Mouse (Mus musculus) neural tube, embryonic 14.5 days (tissue): ENCODE data around the gene Tnpo1. TPM values are rescaled to one million over a fixed set of nuclear protein-coding genes. Genes with fewer than 3 reads are reported as not detected.

Experiments
- ATAC-seq: fragments of 200-750 bp; cut with Nextera tagmentation; 2 replicates; pipeline ENCODE4 v1.8.0; 2017; ENCODE audit warnings: low read depth, mild to moderate bottlenecking, moderate TSS enrichment, moderate library complexity
- H3K27ac ChIP-seq: fragments of 300-500 bp; sonication (generic); 2 replicates; pipeline ENCODE4 v1.5.1; 2014; ENCODE audit warnings: low read depth, mild to moderate bottlenecking, control low read depth, low read length, moderate library complexity, mixed read lengths
- H3K27me3 ChIP-seq: fragments of 300-500 bp; sonication (generic); 2 replicates; pipeline ENCODE4 v1.6.1; 2014; ENCODE audit warnings: low read length; ENCODE audit not compliant: control insufficient read depth, insufficient read depth
- H3K36me3 ChIP-seq: fragments of 300-500 bp; sonication (generic); 2 replicates; pipeline ENCODE4 v1.6.1; 2014; ENCODE audit warnings: low read length, mixed read lengths; ENCODE audit not compliant: control insufficient read depth, insufficient read depth
- H3K4me1 ChIP-seq: fragments of 300-500 bp; sonication (generic); 2 replicates; pipeline ENCODE4 v1.6.1; 2014; ENCODE audit warnings: low read length; ENCODE audit not compliant: control insufficient read depth, insufficient read depth
- H3K4me2 ChIP-seq: fragments of 300-500 bp; sonication (generic); 2 replicates; pipeline ENCODE4 v1.6.1; 2014; ENCODE audit warnings: mild to moderate bottlenecking, low read depth, low read length, control low read depth
- H3K4me3 ChIP-seq: fragments of 300-500 bp; sonication (generic); 2 replicates; pipeline ENCODE4 v1.5.1; 2014; ENCODE audit warnings: low read depth, low read length, control low read depth, mixed read lengths
- H3K9ac ChIP-seq: fragments of 300-500 bp; sonication (generic); replicated peaks from 2 replicates; pipeline ENCODE4 v1.6.1; 2014; ENCODE audit warnings: low read depth, mild to moderate bottlenecking, control low read depth, low read length, mixed read lengths
- H3K9me3 ChIP-seq: fragments of 300-500 bp; sonication (generic); 2 replicates; pipeline ENCODE4 v1.6.1; 2016; ENCODE audit warnings: low read length; ENCODE audit not compliant: control insufficient read depth
- WGBS: fragments of 180-500 bp; shearing (Covaris S2); extraction: QIAGEN DNeasy Blood & Tissue Kit; methylation state at CpG from one replicate; pipeline ENCODE4 v1.1.7; 2014; 5-methylcytosine and 5-hydroxymethylcytosine counted together
- polyA plus RNA-seq: library from polyadenylated mRNA; unstranded; fragments of >200 nt; fragmentation: Nextera tagmentation; extraction: Ambion mirVana; gene quantifications from 2 replicates; pipeline ENCODE4 v1.2.1, GENCODE M21; 2014

Gene Tnpo1
- polyA plus RNA-seq, 1 experiment from 2014 or later: 63.9 TPM

GRCm38 (mm10) chr13:98919695-98920094 lies 6.5 kb downstream of the Tnpo1 start:
- H3K4me2 ChIP-seq: no peak overlapping the region
- 91% methylated on average over 8 of the region's 8 CpGs for WGBS
- H3K27ac ChIP-seq: no peak overlapping the region
- H3K4me3 ChIP-seq: no peak overlapping the region
- no peaks in the 10 kb centered on the region for H3K9me3 ChIP-seq
- H3K36me3 ChIP-seq: no peaks in the 10 kb centered on the region
- no peak overlapping the region for H3K9ac ChIP-seq
- ATAC-seq: no peak
- peaks cover 25% of the 10 kb centered on the region for H3K4me1 ChIP-seq
- H3K27me3 ChIP-seq: no peaks in the 10 kb centered on the region

GRCm38 (mm10) chr13:98917851-98918250 lies 8.3 kb downstream of the Tnpo1 start:
- Histone ChIP-seq H3K4me1 (peaks cover 35% of the 10 kb centered on the region), H3K27me3 (no peaks in the 10 kb centered on the region), H3K4me3 (no peak overlapping the region), H3K36me3 (no peaks in the 10 kb centered on the region), H3K4me2 (no peak overlapping the region), H3K27ac (no peak overlapping the region), H3K9ac (no peak overlapping the region), H3K9me3 (no peaks in the 10 kb centered on the region)
- WGBS: 92% methylated on average over 2 of the region's 2 CpGs
- no peak for ATAC-seq

DNA sequence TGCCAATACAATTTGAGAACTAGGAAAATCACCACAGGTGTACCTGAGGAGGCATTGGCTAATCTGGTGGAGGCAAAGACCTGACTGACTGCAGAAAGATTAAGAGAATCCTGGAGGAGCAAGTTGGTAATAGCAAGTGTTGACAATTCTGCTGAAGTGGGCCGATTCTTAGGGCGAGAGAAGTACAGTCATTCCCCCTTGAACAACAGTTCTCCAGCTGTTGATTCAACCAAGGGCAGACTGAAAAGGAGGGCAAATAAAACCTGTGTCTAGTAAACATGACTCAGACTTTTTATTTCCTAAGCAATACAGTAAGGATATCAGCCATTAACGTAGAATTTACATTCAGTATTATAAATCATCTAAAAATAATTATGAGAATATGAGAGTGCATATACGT lies 10.6 kb downstream of the Tnpo1 start:
- WGBS: 85% methylated on average over 4 of the region's 4 CpGs
- peaks cover 39% of the 10 kb centered on the region for H3K4me1 ChIP-seq

DNA sequence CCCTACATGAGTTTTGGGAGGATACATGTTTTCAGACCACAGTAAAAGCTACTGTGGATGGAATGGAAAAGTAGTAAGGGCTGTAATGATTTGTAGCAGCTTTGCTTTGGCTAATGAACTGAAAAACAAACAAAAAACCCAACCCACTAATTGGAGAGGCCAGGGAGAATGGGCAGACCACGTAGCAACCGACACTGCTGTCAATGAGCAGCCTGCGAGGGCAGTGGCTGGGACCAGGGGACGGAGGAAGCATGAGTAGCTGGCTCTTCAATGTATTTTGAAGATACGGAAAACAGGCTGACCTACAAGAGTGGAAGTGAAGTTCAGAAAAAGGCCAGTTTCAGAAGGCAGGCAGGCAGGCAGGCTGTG lies 11.4 kb downstream of the Tnpo1 start:
- no peaks in the 10 kb centered on the region for H3K9me3 ChIP-seq
- no peak for ATAC-seq
- no peak overlapping the region for H3K27ac ChIP-seq
- peaks cover 46% of the 10 kb centered on the region for H3K4me1 ChIP-seq
- H3K4me2 ChIP-seq: no peak overlapping the region
- 41% methylated on average over 5 of the region's 5 CpGs for WGBS
- H3K9ac ChIP-seq: no peak overlapping the region
- H3K27me3 ChIP-seq: no peaks in the 10 kb centered on the region
- no peak overlapping the region for H3K4me3 ChIP-seq
- H3K36me3 ChIP-seq: no peaks in the 10 kb centered on the region

More for the DNA sequence above, 10.6 kb downstream of the Tnpo1 start:
- Histone ChIP-seq H3K4me3 (no peak overlapping the region), H3K9ac (no peak overlapping the region), H3K27ac (no peak overlapping the region), H3K36me3 (no peaks in the 10 kb centered on the region), H3K9me3 (no peaks in the 10 kb centered on the region), H3K4me2 (no peak overlapping the region), H3K27me3 (no peaks in the 10 kb centered on the region)
- no peak for ATAC-seq

DNA sequence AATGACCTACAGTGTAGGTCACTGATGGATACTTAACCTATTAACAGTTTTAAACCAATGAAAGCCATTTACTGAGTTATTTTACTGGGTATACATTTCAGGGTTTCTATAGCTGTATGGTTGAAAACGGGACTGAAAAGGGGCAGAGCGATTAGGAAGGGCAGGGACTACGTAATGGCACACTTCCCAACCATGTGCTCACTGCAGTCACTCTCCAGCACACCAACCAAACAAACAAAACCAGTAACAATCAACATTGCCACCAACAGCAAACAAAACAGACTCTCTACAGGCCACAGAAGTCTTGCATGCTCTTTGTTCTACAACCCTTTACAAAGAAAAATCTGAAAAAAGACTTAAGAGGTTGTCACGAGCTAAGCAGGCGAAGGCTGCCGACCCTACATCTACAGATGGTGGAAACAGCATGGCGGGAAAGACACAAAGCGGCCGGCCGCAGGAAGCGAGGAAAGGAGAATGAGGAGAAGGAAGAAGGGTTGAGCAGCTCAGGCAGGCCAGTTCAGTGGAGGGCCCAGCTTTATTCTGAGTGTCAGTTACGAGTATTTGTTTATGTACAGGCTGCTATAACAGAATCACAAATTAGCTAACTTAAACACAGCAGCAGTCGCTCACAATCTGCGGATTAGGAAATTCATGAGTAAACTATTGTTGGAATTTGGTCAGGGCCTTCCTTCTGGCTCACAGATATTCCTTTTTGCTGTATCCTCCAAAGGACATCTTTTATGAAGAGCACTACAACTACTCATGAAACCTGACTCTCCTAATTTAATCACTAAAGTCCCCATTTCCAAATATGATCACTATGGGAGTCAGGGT lies 12.0 kb downstream of the Tnpo1 start:
- Histone ChIP-seq H3K4me2 (no peak overlapping the region), H3K27ac (peak overlapping the region; percentile 17; the same call in 1 of the 2 replicates), H3K27me3 (no peaks in the 10 kb centered on the region), H3K9ac (no peak overlapping the region), H3K36me3 (no peaks in the 10 kb centered on the region), H3K9me3 (no peaks in the 10 kb centered on the region), H3K4me1 (peaks cover 49% of the 10 kb centered on the region), H3K4me3 (no peak overlapping the region)
- no peak for ATAC-seq
- 58% methylated on average over 14 of the region's 14 CpGs for WGBS

- Histone ChIP-seq H3K4me2 (no peak overlapping the region), H3K4me1 (peaks cover 49% of the 10 kb centered on the region), H3K9me3 (no peaks in the 10 kb centered on the region), H3K36me3 (no peaks in the 10 kb centered on the region), H3K4me3 (no peak overlapping the region), H3K27me3 (no peaks in the 10 kb centered on the region), H3K9ac (no peak overlapping the region), H3K27ac (no peak overlapping the region)
- 17% methylated on average over 7 of the region's 7 CpGs for WGBS
- 0 out of 2 replicates have a peak, but pooled peaks have one; percentile 18 for ATAC-seq
These were observed 13.0 kb downstream of the Tnpo1 start for GRCm38 (mm10) chr13:98913196-98913595.

DNA sequence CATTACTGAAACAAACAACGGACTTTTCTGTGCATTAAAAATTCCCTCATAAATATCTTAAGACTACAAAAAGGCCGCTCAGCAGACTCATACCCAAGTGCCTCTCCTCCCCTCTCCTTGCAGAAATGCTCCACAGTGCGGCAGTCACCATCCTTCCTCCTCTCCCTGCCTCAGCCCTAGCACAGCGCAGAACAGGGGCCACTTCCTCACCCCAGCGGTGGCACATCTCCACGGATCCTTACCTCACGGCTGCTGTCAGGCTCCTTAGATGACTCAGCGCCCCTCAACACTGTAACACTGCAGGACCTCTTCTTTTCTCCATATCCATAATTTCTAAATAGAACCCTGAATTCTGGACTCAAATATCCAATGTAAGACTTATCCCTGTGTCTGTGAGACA lies 13.6 kb downstream of the Tnpo1 start:
- H3K27ac ChIP-seq: no peak overlapping the region
- ATAC-seq: no peak
- peaks cover 49% of the 10 kb centered on the region for H3K4me1 ChIP-seq

GRCm38 (mm10) chr13:98910801-98911200 lies 15.4 kb downstream of the Tnpo1 start:
- no peak overlapping the region for H3K27ac ChIP-seq
- no peak overlapping the region for H3K4me2 ChIP-seq
- WGBS: 74% methylated on average over 3 of the region's 3 CpGs
- H3K4me3 ChIP-seq: no peak overlapping the region
- peaks cover 49% of the 10 kb centered on the region for H3K4me1 ChIP-seq
- H3K36me3 ChIP-seq: no peaks in the 10 kb centered on the region
- H3K9me3 ChIP-seq: no peaks in the 10 kb centered on the region
- no peak for ATAC-seq
- no peaks in the 10 kb centered on the region for H3K27me3 ChIP-seq
- H3K9ac ChIP-seq: no peak overlapping the region

More for the DNA sequence above, 13.6 kb downstream of the Tnpo1 start:
- no peak overlapping the region for H3K4me3 ChIP-seq
- no peak overlapping the region for H3K9ac ChIP-seq
- no peak overlapping the region for H3K4me2 ChIP-seq
- 60% methylated on average over 8 of the region's 8 CpGs for WGBS
- H3K36me3 ChIP-seq: no peaks in the 10 kb centered on the region
- H3K9me3 ChIP-seq: no peaks in the 10 kb centered on the region
- H3K27me3 ChIP-seq: no peaks in the 10 kb centered on the region

GRCm38 (mm10) chr13:98904608-98905007 lies 21.6 kb downstream of the Tnpo1 start:
- peaks cover under 1% of the 10 kb centered on the region; the same call in 1 of the 2 replicates for H3K4me1 ChIP-seq
- no peaks in the 10 kb centered on the region for H3K9me3 ChIP-seq
- no peak overlapping the region for H3K9ac ChIP-seq
- H3K4me3 ChIP-seq: no peak overlapping the region
- H3K36me3 ChIP-seq: no peaks in the 10 kb centered on the region
- WGBS: 97% methylated on average over 2 of the region's 2 CpGs
- H3K27me3 ChIP-seq: no peaks in the 10 kb centered on the region
- H3K27ac ChIP-seq: no peak overlapping the region
- no peak overlapping the region for H3K4me2 ChIP-seq
- no peak for ATAC-seq
